Mouse (Mus musculus) liver, adult (tissue): ENCODE results near the gene Apoa5.

Source experiments
- GATA4 ChIP-seq: IDR thresholded peaks from 2 replicates; pipeline ENCODE4 v1.6.1; 2014; ENCODE audit warnings: mild to moderate bottlenecking, low read length; ENCODE audit not compliant: insufficient replicate concordance

Apoa5 gene

GRCm38 (mm10) chr9:46268343-46268873 lies at the start of gene Apoa5:
Apoa5 (plus strand) TSS chr9:46268633.
- no peak for TF ChIP-seq GATA4

- no peak for TF ChIP-seq GATA4
Measured at GRCm38 (mm10) chr9:46223090-46223489, 45.3 kb upstream of the Apoa5 start.

- TF ChIP-seq GATA4: no peak
Measured at GRCm38 (mm10) chr9:46224101-46224500, 44.3 kb upstream of the Apoa5 start.

GRCm38 (mm10) chr9:46224945-46225660 lies 43.3 kb upstream of the Apoa5 start:
- TF ChIP-seq GATA4: no peak

GRCm38 (mm10) chr9:46227064-46227614 lies 41.3 kb upstream of the Apoa5 start:
- no peak for TF ChIP-seq GATA4

GRCm38 (mm10) chr9:46228491-46228890 lies 39.9 kb upstream of the Apoa5 start, which contains the start of gene Apoa1:
Apoa1 (plus strand) TSS chr9:46228580.
- TF ChIP-seq GATA4: peak; percentile 46; the same call in 1 of the 2 replicates

GRCm38 (mm10) chr9:46229573-46230449 lies 38.6 kb upstream of the Apoa5 start:
- TF ChIP-seq GATA4: no peak

- no peak for TF ChIP-seq GATA4
Measured at GRCm38 (mm10) chr9:46230450-46230975, 37.9 kb upstream of the Apoa5 start.

GRCm38 (mm10) chr9:46235196-46235595 lies 33.2 kb upstream of the Apoa5 start:
- TF ChIP-seq GATA4: 0 out of 2 replicates have a peak, but pooled peaks have one; percentile 3

GRCm38 (mm10) chr9:46235596-46235648 lies 33.0 kb upstream of the Apoa5 start, which contains the start of gene Apoc3:
Apoc3 (minus strand) TSS chr9:46235636.
- TF ChIP-seq GATA4: no peak

GRCm38 (mm10) chr9:46235649-46236048 lies 32.8 kb upstream of the Apoa5 start:
- TF ChIP-seq GATA4: peak; percentile 12; the same call in 1 of the 2 replicates

- TF ChIP-seq GATA4: no peak
Measured at GRCm38 (mm10) chr9:46238850-46239249, 29.6 kb upstream of the Apoa5 start.

- TF ChIP-seq GATA4: no peak
Measured at GRCm38 (mm10) chr9:46240526-46241153, 27.8 kb upstream of the Apoa5 start, which contains the start of gene Apoa4. Apoa4 (plus strand) TSS chr9:46240696.

GRCm38 (mm10) chr9:46241818-46242217 lies 26.6 kb upstream of the Apoa5 start:
- peak; percentile 60; the same call in 1 of the 2 replicates for TF ChIP-seq GATA4

- no peak for TF ChIP-seq GATA4
Measured at GRCm38 (mm10) chr9:46243122-46243521, 25.3 kb upstream of the Apoa5 start.
